Mouse (Mus musculus) kidney, embryonic 16.5 days (tissue): ENCODE results near the gene Olfr317. TPM values are rescaled to one million over a fixed set of nuclear protein-coding genes. Genes with fewer than 3 reads are reported as not detected.
"Not testable (repeated sequence)": the region's sequence is repeated elsewhere in the genome, so short reads cannot be mapped to it uniquely, and the experiment has no call there.

Experiments used
- ATAC-seq: fragments of 200-750 bp; cut with Nextera tagmentation; 2 replicates; pipeline ENCODE4 v1.8.0; 2017; ENCODE audit warnings: moderate TSS enrichment; ENCODE audit not compliant: low FRiP score, low TSS enrichment
- H3K27ac ChIP-seq: fragments of 300-500 bp; sonication (generic); 2 replicates; pipeline ENCODE4 v1.5.1; 2014; ENCODE audit warnings: low read length
- H3K27me3 ChIP-seq: fragments of 300-500 bp; sonication (generic); 2 replicates; pipeline ENCODE4 v1.6.1; 2014; ENCODE audit warnings: low read length, control low read depth, mixed read lengths; ENCODE audit not compliant: insufficient read depth
- H3K36me3 ChIP-seq: fragments of 300-500 bp; sonication (generic); 2 replicates; pipeline ENCODE4 v1.6.1; 2014; ENCODE audit warnings: low read length, control low read depth, mixed read lengths; ENCODE audit not compliant: insufficient read depth
- H3K4me1 ChIP-seq: fragments of 300-500 bp; sonication (generic); 2 replicates; pipeline ENCODE4 v1.6.1; 2014; ENCODE audit warnings: low read length, control low read depth, mixed read lengths; ENCODE audit not compliant: insufficient read depth
- H3K4me2 ChIP-seq: fragments of 300-500 bp; sonication (generic); replicated peaks from 2 replicates; pipeline ENCODE4 v1.6.1; 2014; ENCODE audit warnings: low read depth, low read length
- H3K4me3 ChIP-seq: fragments of 300-500 bp; sonication (generic); 2 replicates; pipeline ENCODE4 v1.5.1; 2014; ENCODE audit warnings: mild to moderate bottlenecking, low read length
- H3K9ac ChIP-seq: fragments of 300-500 bp; sonication (generic); replicated peaks from 2 replicates; pipeline ENCODE4 v1.6.1; 2014; ENCODE audit warnings: low read length
- H3K9me3 ChIP-seq: fragments of 300-500 bp; sonication (generic); 2 replicates; pipeline ENCODE4 v1.6.1; 2016; ENCODE audit warnings: low read length, control low read depth
- WGBS: fragments of 180-500 bp; shearing (Covaris S2); extraction: QIAGEN DNeasy Blood & Tissue Kit; methylation state at CpG from one replicate; pipeline ENCODE4 v1.1.7; 2014; 5-methylcytosine and 5-hydroxymethylcytosine counted together
- polyA plus RNA-seq: library from polyadenylated mRNA; unstranded; fragments of >200 nt; fragmentation: Nextera tagmentation; extraction: Ambion mirVana; gene quantifications from 2 replicates; pipeline ENCODE4 v1.2.1, GENCODE M21; 2015

The Olfr317 gene
- polyA plus RNA-seq = not detected in 2 replicates

DNA sequence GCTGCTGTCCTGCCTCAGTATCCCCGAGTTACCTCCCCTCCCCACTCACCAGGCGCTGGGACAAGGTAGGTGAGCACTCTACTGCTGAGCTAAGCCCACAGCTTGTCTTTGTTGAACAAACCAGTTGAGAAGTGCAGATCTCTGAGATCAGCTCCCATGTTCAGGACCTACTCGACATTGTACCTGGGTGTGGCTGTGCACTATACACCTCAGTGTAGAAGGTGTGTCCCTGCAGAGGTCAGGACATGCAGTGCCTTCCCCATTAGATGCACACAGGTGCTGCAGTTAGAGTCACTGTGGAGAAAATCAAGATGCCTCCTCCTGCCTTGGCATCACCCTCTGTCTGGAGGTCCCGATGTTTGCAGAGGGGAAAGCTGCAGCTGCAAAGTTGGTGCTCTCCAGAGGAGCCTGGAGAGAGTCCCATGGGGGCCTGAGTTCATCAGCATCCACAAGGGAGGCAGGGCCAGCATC lies at the start of gene Olfr317:
Gene Olfr317 (minus strand): TSS at position 421 of the 471 bp plus-strand sequence.
- no peaks in the 10 kb centered on the region for H3K9me3 ChIP-seq
- no peaks in the 10 kb centered on the region for H3K4me1 ChIP-seq
- H3K9ac ChIP-seq = no peak within 1 kb of the TSS
- H3K27ac ChIP-seq = no peak within 1 kb of the TSS
- no peaks in the 10 kb centered on the region for H3K27me3 ChIP-seq
- ATAC-seq = no peak
- H3K4me3 ChIP-seq = no peak within 1 kb of the TSS
- H3K4me2 ChIP-seq = no peak within 1 kb of the TSS
- no peaks in the 10 kb centered on the region for H3K36me3 ChIP-seq
- WGBS = 83% methylated on average over 4 of the region's 4 CpGs

DNA sequence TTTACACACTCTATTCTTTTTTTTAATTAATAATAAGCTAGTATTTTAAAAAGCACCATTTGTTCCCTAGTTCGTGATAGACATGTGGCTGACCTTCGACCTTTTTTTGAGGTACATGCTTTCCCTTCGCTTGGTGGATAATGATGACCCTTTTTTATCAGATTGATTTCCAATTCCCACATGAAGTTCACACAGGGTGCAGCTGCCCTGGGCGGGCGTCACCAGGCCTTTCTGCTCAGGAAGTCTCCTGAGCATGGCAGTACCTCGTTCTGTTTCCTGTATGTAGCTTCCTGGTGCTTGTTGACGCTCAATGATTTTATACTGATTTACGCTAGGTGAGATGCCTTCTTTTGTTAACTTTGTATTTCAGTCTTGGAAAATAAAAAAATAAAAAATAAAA lies 49.3 kb upstream of the Olfr317 start:
- Histone ChIP-seq H3K27ac (no peak overlapping the region), H3K4me2 (no peak overlapping the region), H3K4me3 (no peak overlapping the region), H3K4me1 (no peaks in the 10 kb centered on the region), H3K27me3 (no peaks in the 10 kb centered on the region), H3K36me3 (no peaks in the 10 kb centered on the region), H3K9me3 (no peaks in the 10 kb centered on the region), H3K9ac (no peak overlapping the region)
- ATAC-seq = no peak
- WGBS = 75% methylated on average over 8 of the region's 8 CpGs

GRCm38 (mm10) chr11:58787651-58788050 lies 48.6 kb upstream of the Olfr317 start:
- Histone ChIP-seq H3K9ac (no peak overlapping the region), H3K27ac (no peak overlapping the region), H3K9me3 (no peaks in the 10 kb centered on the region), H3K27me3 (no peaks in the 10 kb centered on the region), H3K36me3 (no peaks in the 10 kb centered on the region), H3K4me1 (no peaks in the 10 kb centered on the region), H3K4me3 (no peak overlapping the region), H3K4me2 (no peak overlapping the region)
- no peak for ATAC-seq
- 90% methylated on average over 10 of the region's 10 CpGs for WGBS

GRCm38 (mm10) chr11:58784182-58784581 lies 45.2 kb upstream of the Olfr317 start:
- ATAC-seq = no peak
- 88% methylated on average over 2 of the region's 2 CpGs for WGBS
- Histone ChIP-seq H3K36me3 (no peaks in the 10 kb centered on the region), H3K27me3 (no peaks in the 10 kb centered on the region), H3K27ac (no peak overlapping the region), H3K9me3 (no peaks in the 10 kb centered on the region), H3K4me2 (no peak overlapping the region), H3K4me1 (no peaks in the 10 kb centered on the region), H3K9ac (no peak overlapping the region), H3K4me3 (no peak overlapping the region)

DNA sequence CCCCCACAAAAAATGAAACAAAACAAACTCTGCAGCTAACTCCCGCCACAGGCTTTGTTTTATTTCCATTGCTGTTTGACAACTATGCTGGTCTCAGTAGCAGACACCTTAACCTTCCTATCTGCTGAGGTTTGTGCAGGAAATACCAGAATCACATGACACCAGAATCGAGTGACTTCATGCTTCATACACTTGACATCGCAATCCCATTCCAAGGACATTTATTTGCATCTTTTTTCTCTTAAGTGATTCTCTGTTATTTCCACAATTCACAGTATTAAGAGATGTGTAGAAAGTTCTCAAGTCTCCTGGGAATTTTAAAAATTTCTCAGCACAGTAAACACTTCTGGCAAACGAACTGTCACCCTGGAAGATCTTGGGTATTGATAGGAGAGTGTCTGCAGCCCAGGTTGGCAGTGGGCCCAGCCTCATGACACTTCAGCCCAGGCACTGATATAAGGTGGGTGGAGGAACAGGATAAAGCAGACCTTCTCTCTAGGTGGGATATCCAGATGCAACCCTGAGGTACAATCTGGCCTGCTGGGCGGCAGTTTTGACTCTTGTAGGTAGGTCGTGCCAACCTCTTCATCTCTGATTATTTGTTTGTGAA lies 43.6 kb upstream of the Olfr317 start, which contains the start of gene Olfr314:
Gene Olfr314 (plus strand): TSS at position 473 of the 610 bp plus-strand sequence.
- Histone ChIP-seq H3K4me1 (no peaks in the 10 kb centered on the region), H3K27ac (no peak within 1 kb of the TSS), H3K4me2 (no peak within 1 kb of the TSS), H3K4me3 (no peak within 1 kb of the TSS), H3K27me3 (no peaks in the 10 kb centered on the region), H3K9ac (no peak within 1 kb of the TSS), H3K36me3 (no peaks in the 10 kb centered on the region), H3K9me3 (no peaks in the 10 kb centered on the region)
- no peak for ATAC-seq
- WGBS = 68% methylated on average over 6 of the region's 6 CpGs

GRCm38 (mm10) chr11:58772888-58773287 lies 33.9 kb upstream of the Olfr317 start, which contains the start of gene Olfr315:
Gene Olfr315, plus strand, starts transcription at chr11:58773188.
- no peak within 1 kb of the TSS for H3K4me3 ChIP-seq
- no peaks in the 10 kb centered on the region for H3K4me1 ChIP-seq
- no peak within 1 kb of the TSS for H3K9ac ChIP-seq
- H3K4me2 ChIP-seq = no peak within 1 kb of the TSS
- H3K9me3 ChIP-seq = no peaks in the 10 kb centered on the region
- H3K27me3 ChIP-seq = no peaks in the 10 kb centered on the region
- no peaks in the 10 kb centered on the region for H3K36me3 ChIP-seq
- ATAC-seq = no peak
- no peak within 1 kb of the TSS for H3K27ac ChIP-seq

DNA sequence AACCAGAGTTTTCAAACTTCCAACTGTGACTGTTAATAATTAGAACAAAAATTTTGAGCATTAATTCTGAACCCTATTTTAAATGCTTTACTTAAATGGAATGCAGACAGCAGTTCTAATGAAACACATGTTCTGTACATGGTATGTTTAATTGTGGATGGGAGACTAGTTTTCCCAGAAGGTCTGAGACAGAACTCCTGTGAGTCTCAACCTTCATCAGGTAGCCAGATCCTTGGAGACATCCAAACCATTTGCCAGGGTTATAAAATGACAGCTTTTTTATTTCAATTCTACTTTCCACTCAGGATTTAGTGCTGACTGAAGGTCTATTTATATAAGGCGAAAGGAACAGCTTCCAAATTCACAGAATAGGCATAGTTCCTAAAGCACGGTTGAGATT lies 13.4 kb upstream of the Olfr317 start, which contains the start of gene Olfr316:
Gene Olfr316 (plus strand): TSS at position 301 of the 400 bp plus-strand sequence.
- Histone ChIP-seq H3K27me3 (no peaks in the 10 kb centered on the region), H3K27ac (no peak within 1 kb of the TSS), H3K36me3 (no peaks in the 10 kb centered on the region), H3K4me3 (no peak within 1 kb of the TSS), H3K9ac (no peak within 1 kb of the TSS), H3K9me3 (no peaks in the 10 kb centered on the region), H3K4me2 (no peak within 1 kb of the TSS), H3K4me1 (no peaks in the 10 kb centered on the region)
- 64% methylated on average over 2 of the region's 2 CpGs for WGBS
- ATAC-seq = no peak

- not testable (repeated sequence) for H3K36me3 ChIP-seq, H3K4me2 ChIP-seq, H3K9me3 ChIP-seq, H3K27ac ChIP-seq, H3K9ac ChIP-seq, ATAC-seq, H3K27me3 ChIP-seq, H3K4me1 ChIP-seq, H3K4me3 ChIP-seq
- 90% methylated on average over 18 of the region's 18 CpGs for WGBS
These were observed 12.1 kb upstream of the Olfr317 start for GRCm38 (mm10) chr11:58751096-58751495.

DNA sequence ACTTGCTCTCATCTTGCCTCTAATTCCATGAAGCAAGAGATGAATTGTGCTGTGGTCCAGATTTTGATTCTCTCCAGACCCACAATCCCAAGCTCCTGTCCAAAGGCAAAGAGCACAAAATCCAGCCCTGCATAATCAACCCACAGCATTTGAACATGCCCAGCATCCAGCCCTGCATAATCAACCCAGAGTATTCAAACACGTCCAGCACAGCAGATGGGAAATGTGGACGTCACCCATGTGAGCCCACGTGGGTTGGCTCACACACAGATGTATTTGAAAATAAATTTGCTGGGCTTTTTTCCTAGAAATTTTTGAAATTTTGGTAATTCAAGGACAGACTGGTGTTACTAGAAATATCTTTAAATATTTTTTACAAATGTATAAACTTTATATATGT lies 5.6 kb downstream of the Olfr317 start:
- H3K9me3 ChIP-seq = no peaks in the 10 kb centered on the region
- H3K27ac ChIP-seq = no peak overlapping the region
- no peaks in the 10 kb centered on the region for H3K4me1 ChIP-seq
- H3K36me3 ChIP-seq = no peaks in the 10 kb centered on the region
- H3K9ac ChIP-seq = no peak overlapping the region
- no peak overlapping the region for H3K4me3 ChIP-seq
- WGBS = 63% methylated on average over 3 of the region's 3 CpGs
- no peak overlapping the region for H3K4me2 ChIP-seq
- ATAC-seq = no peak
- H3K27me3 ChIP-seq = no peaks in the 10 kb centered on the region

DNA sequence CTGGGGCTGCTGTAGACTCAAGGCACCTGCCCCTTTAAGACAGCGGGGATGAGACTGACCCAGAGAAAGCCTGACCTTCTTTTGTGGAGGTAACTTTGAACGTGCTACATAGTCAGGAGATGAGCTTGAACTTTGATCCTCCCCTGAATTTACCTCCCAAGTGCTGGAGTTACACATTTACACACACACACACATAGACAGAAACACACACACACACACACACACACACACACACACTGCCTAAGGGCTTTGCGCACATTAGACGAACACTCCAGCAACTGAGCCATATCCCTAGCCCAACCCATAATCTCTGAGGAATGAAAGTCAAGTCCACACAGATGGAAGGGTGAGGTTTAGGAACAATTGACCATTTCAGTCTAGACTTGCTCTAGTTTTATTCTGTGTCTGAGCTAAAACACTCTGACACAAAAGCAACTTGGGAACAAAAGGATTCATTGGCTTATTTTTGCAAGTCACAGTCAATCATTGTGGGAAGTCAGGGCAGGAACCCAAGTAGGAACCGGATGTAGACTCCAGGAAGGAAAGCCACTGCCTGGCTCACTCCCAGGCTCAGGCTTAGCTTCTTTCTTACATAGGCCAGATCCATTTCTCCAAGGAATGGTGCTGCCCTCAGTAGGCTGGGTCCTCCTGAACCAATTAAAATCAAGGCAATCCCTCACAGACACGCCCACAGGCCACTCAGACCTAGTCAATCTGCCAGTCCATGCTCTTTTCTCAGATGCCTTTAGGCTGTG lies 10.9 kb downstream of the Olfr317 start:
- not testable (repeated sequence) for H3K27ac ChIP-seq, H3K4me1 ChIP-seq, H3K27me3 ChIP-seq, H3K9me3 ChIP-seq, H3K4me2 ChIP-seq, H3K36me3 ChIP-seq, ATAC-seq, H3K9ac ChIP-seq, H3K4me3 ChIP-seq
- 76% methylated on average over 6 of the region's 6 CpGs for WGBS
